Mouse (Mus musculus) heart, embryonic 12.5 days (tissue): ENCODE data around the gene Sertad3. TPM values are rescaled to one million over a fixed set of nuclear protein-coding genes. Genes with fewer than 3 reads are reported as not detected.

Source experiments
- ATAC-seq: fragments of 200-750 bp; cut with Nextera tagmentation; 2 replicates; pipeline ENCODE4 v1.8.0; 2017; ENCODE audit warnings: moderate TSS enrichment, moderate library complexity; ENCODE audit not compliant: insufficient number of reproducible peaks, low FRiP score
- H3K27ac ChIP-seq: fragments of 300-500 bp; sonication (generic); 2 replicates; pipeline ENCODE4 v1.5.1; 2016; ENCODE audit warnings: mild to moderate bottlenecking, moderate library complexity; ENCODE audit not compliant: poor library complexity, severe bottlenecking
- H3K27me3 ChIP-seq: fragments of 300-500 bp; sonication (generic); replicated peaks from 2 replicates; pipeline ENCODE4 v1.6.1; 2016; ENCODE audit warnings: mild to moderate bottlenecking, moderate library complexity
- H3K36me3 ChIP-seq: fragments of 300-500 bp; sonication (generic); 2 replicates; pipeline ENCODE4 v1.6.1; 2016; ENCODE audit warnings: mild to moderate bottlenecking, moderate library complexity
- H3K4me1 ChIP-seq: fragments of 300-500 bp; sonication (generic); replicated peaks from 2 replicates; pipeline ENCODE4 v1.6.1; 2016; ENCODE audit warnings: mild to moderate bottlenecking
- H3K4me2 ChIP-seq: fragments of 300-500 bp; sonication (generic); 2 replicates; pipeline ENCODE4 v1.6.1; 2016; ENCODE audit warnings: mild to moderate bottlenecking, moderate library complexity
- H3K4me3 ChIP-seq: fragments of 300-500 bp; sonication (generic); 2 replicates; pipeline ENCODE4 v1.5.1; 2016; ENCODE audit warnings: mild to moderate bottlenecking
- H3K9ac ChIP-seq: fragments of 300-500 bp; sonication (generic); 2 replicates; pipeline ENCODE4 v1.6.1; 2016; ENCODE audit warnings: mild to moderate bottlenecking, moderate library complexity
- H3K9me3 ChIP-seq: fragments of 300-500 bp; sonication (generic); replicated peaks from 2 replicates; pipeline ENCODE4 v1.6.1; 2016; ENCODE audit warnings: mild to moderate bottlenecking, moderate library complexity
- WGBS: fragments of 180-500 bp; shearing (Covaris S2); methylation state at CpG from one replicate; pipeline ENCODE4 v1.1.7; 2016; 5-methylcytosine and 5-hydroxymethylcytosine counted together
- polyA plus RNA-seq: library from polyadenylated mRNA; unstranded; fragments of >200 nt; fragmentation: Nextera tagmentation; extraction: Ambion mirVana; gene quantifications from 2 replicates; pipeline ENCODE4 v1.2.1, GENCODE M21; 2016

The Sertad3 gene
- polyA plus RNA-seq, 1 experiment from 2014 or later: 22.8 TPM

DNA sequence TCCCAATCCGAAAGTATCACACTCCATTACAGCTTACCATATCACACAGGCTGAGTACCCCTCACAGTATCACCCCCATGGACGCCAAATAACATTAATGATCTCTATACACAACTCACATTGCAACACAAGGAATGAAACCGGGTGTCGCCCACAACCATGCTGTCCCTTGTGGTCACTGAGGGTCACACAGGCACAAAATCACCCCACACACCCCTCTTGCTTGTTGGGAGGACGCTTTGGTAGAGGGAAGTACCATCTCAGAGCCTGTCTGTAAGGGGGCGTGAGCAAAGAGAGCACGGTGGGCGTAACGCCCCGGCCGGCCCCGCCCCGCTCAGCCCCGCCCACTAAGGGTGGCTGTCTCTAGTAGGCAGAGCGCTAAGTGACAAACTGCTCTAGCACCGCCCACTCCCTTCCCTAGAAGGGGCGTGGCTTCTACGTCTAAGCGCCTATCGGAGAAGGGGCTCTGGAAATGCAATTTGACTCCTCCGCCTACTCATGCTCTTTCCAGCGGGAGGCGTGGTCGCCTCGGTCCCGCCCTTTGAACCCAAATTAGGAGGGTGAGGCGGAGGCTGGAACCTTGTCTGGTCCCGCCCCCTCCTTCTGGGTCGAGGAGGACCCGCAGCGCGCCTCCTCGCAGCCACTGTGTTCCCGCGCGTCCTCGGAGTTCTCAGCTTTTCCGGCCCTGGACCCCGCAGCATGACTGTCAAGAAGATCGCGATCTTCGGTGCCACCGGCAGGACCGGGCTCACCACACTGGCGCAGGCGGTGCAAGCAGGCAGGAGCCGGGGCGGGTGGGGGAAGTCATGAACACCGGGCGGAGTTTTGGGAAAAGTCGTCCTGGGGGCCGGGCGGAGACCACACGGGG lies 25.9 kb upstream of the Sertad3 start, which contains the start of the genes Sptbn4 and Blvrb:
Gene Sptbn4 (minus strand): TSS at position 268 of the 868 bp plus-strand sequence.
Gene Blvrb (plus strand): TSS at position 560 of the 868 bp plus-strand sequence.
- Histone ChIP-seq H3K4me1 (peaks cover 27% of the 10 kb centered on the region), H3K9ac (peak within 1 kb of the TSS; percentile 79), H3K4me2 (peak within 1 kb of the TSS; percentile 97), H3K36me3 (no peaks in the 10 kb centered on the region), H3K27me3 (peaks cover 30% of the 10 kb centered on the region), H3K4me3 (peak within 1 kb of the TSS; percentile 69), H3K27ac (peak within 1 kb of the TSS; percentile 66), H3K9me3 (no peaks in the 10 kb centered on the region)
- ATAC-seq: peak; percentile 92
- WGBS: under 1% methylated on average over 54 of the region's 54 CpGs

DNA sequence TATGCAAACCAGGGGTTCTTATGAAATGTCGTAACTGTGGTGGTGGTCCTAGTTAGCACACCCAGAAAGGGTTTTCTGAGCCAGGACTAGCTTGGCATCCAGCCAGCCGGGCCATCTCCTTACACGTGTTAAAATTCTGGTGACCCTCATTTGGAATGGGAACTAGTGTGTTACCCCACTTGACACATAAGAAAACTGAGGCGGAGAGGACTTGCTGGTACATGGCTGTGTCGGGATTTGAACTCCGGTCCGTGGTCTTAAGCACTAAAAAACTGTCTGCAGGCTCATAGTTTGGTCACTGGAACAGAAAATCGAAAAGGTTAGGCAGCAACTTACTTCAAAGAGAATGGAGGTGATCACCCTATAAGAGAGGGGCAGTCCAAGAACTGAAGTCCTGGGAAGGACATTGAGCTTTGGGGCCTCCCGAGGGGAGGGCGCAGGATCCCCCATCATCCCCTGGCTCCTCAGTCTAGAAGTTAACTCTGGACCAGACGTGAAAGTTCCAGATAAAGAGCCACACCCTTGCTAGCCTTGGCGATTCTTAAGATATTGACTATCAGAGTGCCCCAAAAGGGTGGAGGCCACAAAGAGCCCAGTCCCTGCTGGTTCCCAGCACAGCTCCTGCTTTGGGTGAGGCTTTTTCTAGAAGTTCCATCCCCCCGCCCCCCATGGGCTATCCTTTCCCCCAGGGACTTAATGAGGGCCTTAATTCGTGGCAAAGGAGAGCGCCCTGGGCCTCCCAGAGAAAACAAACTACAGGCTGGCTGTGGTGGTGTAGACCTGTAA lies 25.0 kb upstream of the Sertad3 start:
- Histone ChIP-seq H3K36me3 (no peaks in the 10 kb centered on the region), H3K4me1 (peaks cover 27% of the 10 kb centered on the region), H3K9ac (peak overlapping the region; percentile 79), H3K9me3 (no peaks in the 10 kb centered on the region), H3K4me3 (peak overlapping the region; percentile 69), H3K27ac (peak overlapping the region; percentile 66), H3K27me3 (peaks cover 28% of the 10 kb centered on the region), H3K4me2 (peak overlapping the region; percentile 97)
- 43% methylated on average over 15 of the region's 15 CpGs for WGBS
- ATAC-seq: peak; percentile 30

DNA sequence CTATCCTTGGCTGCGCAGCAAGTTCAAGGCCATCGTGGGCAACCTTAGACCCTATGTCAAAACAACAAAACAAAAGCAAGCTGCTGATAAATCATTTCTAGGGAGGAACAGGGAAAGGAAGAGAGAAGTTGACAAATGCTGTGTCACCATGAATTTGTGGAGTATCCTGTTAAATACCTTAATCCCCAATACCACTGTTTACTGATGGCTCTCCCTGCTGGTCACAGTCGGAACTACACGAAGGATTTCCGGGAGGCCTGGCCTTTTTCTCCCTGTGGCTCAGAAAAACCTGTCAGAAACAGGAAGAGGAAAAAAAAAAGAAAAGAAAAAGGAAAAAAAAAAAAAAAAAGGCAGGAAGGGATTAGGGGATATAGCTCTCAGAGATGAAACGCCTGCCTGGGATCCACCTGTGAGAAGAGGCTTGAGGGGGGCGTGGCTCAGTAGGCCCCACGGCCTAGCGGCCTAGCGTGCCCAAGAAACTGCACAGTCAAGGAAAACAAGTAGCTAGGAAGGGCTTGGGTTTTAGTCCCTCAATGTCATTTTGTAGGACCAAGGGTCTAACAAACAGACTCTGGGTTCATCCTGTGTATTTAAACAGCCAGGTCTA lies 24.2 kb upstream of the Sertad3 start:
- Histone ChIP-seq H3K4me2 (peak overlapping the region; percentile 97; the same call in 1 of the 2 replicates), H3K27me3 (peaks cover 23% of the 10 kb centered on the region), H3K9me3 (no peaks in the 10 kb centered on the region), H3K27ac (peak overlapping the region; percentile 66), H3K4me3 (peak overlapping the region; percentile 69; the same call in 1 of the 2 replicates), H3K36me3 (no peaks in the 10 kb centered on the region), H3K9ac (no peak overlapping the region), H3K4me1 (peaks cover 27% of the 10 kb centered on the region)
- 50% methylated on average over 10 of the region's 10 CpGs for WGBS
- peak; percentile 38; the same call in 1 of the 2 replicates for ATAC-seq

DNA sequence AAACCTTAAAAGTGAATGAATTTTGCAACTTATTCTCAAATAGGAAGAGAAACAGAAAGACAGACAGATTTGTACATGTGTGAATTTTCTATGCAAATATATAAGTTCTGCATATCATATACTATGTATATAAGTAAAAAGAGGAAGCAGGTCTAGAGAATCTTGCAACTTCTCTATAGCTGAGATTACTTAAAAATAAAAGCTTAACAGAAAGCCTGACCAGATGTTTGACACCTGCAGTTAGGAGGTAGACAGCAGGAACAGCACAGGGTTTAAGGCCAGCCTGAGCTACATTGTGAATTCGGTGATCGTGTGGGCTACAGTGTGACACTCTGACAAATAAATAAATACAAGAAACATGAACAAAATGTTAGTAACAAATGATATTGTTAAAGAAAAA lies 22.2 kb upstream of the Sertad3 start:
- Histone ChIP-seq H3K9ac (no peak overlapping the region), H3K4me2 (no peak overlapping the region), H3K4me1 (peaks cover 21% of the 10 kb centered on the region), H3K9me3 (no peaks in the 10 kb centered on the region), H3K27me3 (peaks cover 3% of the 10 kb centered on the region), H3K27ac (no peak overlapping the region), H3K36me3 (no peaks in the 10 kb centered on the region), H3K4me3 (no peak overlapping the region)
- WGBS: 99% methylated on average over 2 of the region's 2 CpGs
- no peak for ATAC-seq

DNA sequence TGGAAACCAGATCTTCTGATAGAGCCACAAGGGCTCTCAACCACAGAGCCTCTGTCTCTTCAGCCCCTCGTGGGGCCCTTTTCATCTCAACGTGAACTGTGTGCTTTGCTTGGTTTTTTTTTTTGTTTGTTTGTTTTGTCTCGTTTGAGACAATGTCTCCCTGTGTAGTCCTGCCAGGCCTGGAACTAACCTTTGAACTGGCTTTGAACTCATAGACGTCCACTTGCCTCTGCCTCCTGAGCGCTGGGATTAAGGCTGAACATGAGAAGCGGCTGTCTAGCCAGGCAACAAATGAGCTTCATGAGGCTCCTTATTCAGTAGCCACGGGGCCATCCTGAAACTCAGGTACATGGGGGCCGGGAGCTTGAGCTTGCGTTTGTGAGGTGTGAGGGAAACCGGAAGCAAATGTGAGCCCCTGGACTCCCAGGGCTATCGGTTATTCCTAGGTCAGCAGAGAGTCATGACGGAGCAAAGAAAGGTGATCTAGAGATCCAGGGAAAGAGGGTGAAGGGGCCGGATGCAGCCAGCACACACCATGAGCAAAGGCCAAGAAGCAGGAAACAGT lies 21.3 kb upstream of the Sertad3 start:
- Histone ChIP-seq H3K36me3 (no peaks in the 10 kb centered on the region), H3K9ac (no peak overlapping the region), H3K27me3 (no peaks in the 10 kb centered on the region), H3K4me2 (peak overlapping the region; percentile 27; the same call in 1 of the 2 replicates), H3K4me3 (no peak overlapping the region), H3K9me3 (no peaks in the 10 kb centered on the region), H3K27ac (no peak overlapping the region), H3K4me1 (peaks cover 12% of the 10 kb centered on the region; the same call in 1 of the 2 replicates)
- ATAC-seq: no peak
- 59% methylated on average over 13 of the region's 13 CpGs for WGBS

DNA sequence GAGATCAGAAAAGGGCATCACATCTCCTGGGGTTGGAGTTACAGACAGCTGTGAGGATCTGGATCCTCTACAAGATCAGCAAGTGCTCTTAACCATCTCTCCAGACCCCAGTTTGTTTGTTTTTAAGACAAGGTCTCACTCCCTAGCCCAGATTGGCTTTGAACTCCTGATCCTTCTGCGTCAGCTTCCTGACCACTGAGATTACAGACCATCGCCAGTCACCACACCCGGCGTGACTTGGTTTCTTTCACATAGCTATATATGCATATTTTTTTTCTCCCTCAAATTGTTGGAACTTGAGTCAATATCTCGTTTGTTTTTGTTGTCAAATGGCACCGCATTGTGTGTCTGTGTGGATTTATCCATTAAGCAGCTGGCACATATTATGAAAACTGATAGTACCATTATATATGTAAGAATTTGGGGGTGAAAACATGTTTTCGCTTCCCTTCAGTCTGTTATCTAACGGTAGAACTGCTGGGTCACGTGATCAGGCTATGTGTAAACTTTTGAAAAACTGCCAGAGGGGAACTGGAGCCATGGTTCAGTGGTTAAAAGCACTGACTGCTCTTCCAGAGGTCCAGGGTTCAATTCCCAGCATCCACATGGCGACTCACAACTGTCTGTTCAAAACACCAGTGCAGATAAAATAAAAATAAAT lies 19.0 kb upstream of the Sertad3 start:
- Histone ChIP-seq H3K9me3 (no peaks in the 10 kb centered on the region), H3K27me3 (no peaks in the 10 kb centered on the region), H3K36me3 (no peaks in the 10 kb centered on the region), H3K4me2 (no peak overlapping the region), H3K27ac (peak overlapping the region; percentile 51; the same call in 1 of the 2 replicates), H3K4me3 (no peak overlapping the region), H3K4me1 (no peaks in the 10 kb centered on the region), H3K9ac (no peak overlapping the region)
- ATAC-seq: peak; percentile 73
- 51% methylated on average over 10 of the region's 10 CpGs for WGBS

DNA sequence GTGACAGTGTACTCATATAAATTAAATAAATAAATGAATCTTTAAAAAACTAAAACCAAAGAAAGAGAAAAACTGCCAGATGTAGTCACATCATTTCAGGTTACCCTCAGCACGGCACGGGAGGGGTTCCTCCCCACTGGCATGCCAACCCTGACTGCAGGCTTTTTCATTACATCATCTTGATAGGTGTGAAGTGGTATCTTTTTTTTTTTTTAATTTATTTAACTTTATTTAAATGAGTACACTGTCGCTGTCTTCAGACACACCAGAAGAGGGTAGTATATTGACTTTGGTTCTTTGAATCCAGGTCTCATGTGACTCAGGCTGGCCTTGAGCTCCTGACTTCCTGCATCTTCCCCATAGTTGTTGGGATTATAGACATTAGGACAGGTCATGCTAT lies 18.3 kb upstream of the Sertad3 start:
- no peaks in the 10 kb centered on the region for H3K27me3 ChIP-seq
- no peak overlapping the region for H3K27ac ChIP-seq
- H3K4me3 ChIP-seq: no peak overlapping the region
- H3K4me2 ChIP-seq: no peak overlapping the region
- no peaks in the 10 kb centered on the region for H3K36me3 ChIP-seq
- 81% methylated on average over 3 of the region's 3 CpGs for WGBS
- H3K9ac ChIP-seq: no peak overlapping the region
- no peaks in the 10 kb centered on the region for H3K4me1 ChIP-seq
- no peaks in the 10 kb centered on the region for H3K9me3 ChIP-seq
- no peak for ATAC-seq

DNA sequence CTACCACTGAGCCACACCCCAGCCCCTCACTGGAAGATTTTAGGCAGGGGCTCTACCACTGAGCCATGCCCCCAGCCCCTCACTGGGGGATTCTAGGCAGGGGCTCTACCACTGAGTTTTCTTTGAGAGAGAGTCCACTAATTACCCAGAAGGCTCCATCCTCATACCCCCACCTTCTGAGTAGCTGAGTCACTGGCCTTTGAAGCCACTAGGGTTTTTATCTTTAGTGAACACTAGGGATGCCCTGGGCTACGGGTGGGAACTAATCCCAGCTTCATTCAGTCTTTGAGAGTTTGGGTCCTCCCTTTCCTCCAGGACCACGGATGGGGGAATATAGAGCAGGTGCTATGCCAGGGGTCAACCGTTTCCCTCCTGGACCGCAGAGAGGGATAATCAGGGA lies 15.0 kb upstream of the Sertad3 start:
- Histone ChIP-seq H3K4me2 (no peak overlapping the region), H3K27me3 (no peaks in the 10 kb centered on the region), H3K4me3 (no peak overlapping the region), H3K27ac (no peak overlapping the region), H3K9ac (no peak overlapping the region), H3K4me1 (no peaks in the 10 kb centered on the region), H3K9me3 (no peaks in the 10 kb centered on the region), H3K36me3 (peaks cover 2% of the 10 kb centered on the region; the same call in 1 of the 2 replicates)
- WGBS: 78% methylated on average over 4 of the region's 4 CpGs
- ATAC-seq: peak; percentile 84

DNA sequence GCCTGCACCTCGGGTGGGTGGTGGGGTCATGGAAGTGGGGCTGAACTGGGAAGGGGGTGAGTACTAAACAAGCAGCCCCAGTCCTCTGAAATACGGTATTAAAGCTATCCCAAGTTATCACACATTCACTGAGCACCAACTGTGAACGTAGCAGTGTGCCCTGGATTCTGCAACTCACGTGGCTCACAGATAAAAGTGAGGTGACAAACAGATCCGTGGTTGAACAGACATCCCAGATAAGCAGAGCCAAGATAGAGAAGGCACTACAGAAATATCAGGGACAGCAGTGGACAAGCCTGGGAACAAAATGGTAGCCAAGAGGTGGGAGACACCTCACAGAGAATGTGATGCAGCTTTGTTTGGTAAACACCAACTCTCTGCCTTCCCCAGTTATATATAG lies 13.9 kb upstream of the Sertad3 start:
- Histone ChIP-seq H3K9me3 (no peaks in the 10 kb centered on the region), H3K27me3 (no peaks in the 10 kb centered on the region), H3K4me2 (no peak overlapping the region), H3K36me3 (peaks cover 3% of the 10 kb centered on the region; the same call in 1 of the 2 replicates), H3K9ac (no peak overlapping the region), H3K4me1 (no peaks in the 10 kb centered on the region), H3K27ac (no peak overlapping the region), H3K4me3 (no peak overlapping the region)
- 58% methylated on average over 5 of the region's 5 CpGs for WGBS
- 0 out of 2 replicates have a peak, but pooled peaks have one; percentile 26 for ATAC-seq

DNA sequence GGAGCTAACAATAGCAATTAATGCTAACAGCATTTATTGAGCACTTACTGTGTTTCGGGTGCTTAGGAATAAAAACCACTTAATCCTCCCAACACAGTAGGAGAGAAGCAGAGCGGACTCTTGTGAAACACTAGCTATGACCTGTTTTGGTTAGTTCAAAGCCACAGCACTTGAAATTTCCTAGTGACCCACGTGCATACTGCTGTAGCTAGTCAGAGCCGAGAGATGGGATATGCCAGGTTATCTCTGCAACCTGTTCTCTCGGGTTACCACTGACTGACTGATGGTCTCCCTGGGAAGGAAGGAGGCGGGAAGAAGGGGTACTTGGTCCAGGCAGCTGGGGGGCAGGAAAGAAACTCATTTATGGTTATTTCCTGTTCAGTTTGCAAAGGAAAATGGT lies 13.1 kb upstream of the Sertad3 start:
- no peak overlapping the region for H3K4me2 ChIP-seq
- H3K9ac ChIP-seq: no peak overlapping the region
- ATAC-seq: no peak
- H3K36me3 ChIP-seq: peaks cover 3% of the 10 kb centered on the region; the same call in 1 of the 2 replicates
- no peaks in the 10 kb centered on the region for H3K9me3 ChIP-seq
- no peaks in the 10 kb centered on the region for H3K4me1 ChIP-seq
- H3K27ac ChIP-seq: no peak overlapping the region
- H3K27me3 ChIP-seq: no peaks in the 10 kb centered on the region
- H3K4me3 ChIP-seq: no peak overlapping the region
- WGBS: 76% methylated on average over 6 of the region's 6 CpGs
